Mouse (Mus musculus) cerebellum, adult 2 months (tissue): ENCODE results near the gene Efhc1.

Experiments used
- CTCF ChIP-seq: fragments of 200-500 bp; IDR thresholded peaks from 2 replicates; pipeline ENCODE4 v1.5.1; 2011; ENCODE audit warnings: low read depth, mild to moderate bottlenecking, control low read depth, low read length, moderate library complexity, borderline replicate concordance; ENCODE audit not compliant: insufficient read depth
- POLR2A ChIP-seq: fragments of 200-500 bp; IDR thresholded peaks from 2 replicates; pipeline ENCODE4 v1.6.1; 2011; ENCODE audit warnings: low read length, control low read depth, borderline replicate concordance; ENCODE audit not compliant: insufficient read depth

GRCm38 (mm10) chr1:20941857-20942256 lies 9.6 kb upstream of the Efhc1 start:
- no peak for TF ChIP-seq CTCF
- no peak for TF ChIP-seq POLR2A
